Comparison of ENCODE assay signal across 8 mouse cellular contexts in genomic region chrX:72655789-72656188, GRCm38 (mm10). TPM values are rescaled to one million over a fixed set of nuclear protein-coding genes. Genes with fewer than 3 reads are reported as not detected.
DNase-seq lines count a peak whose midpoint lies in the region; ATAC-seq and TF ChIP-seq lines count a peak whose summit lies in the region.

No protein-coding gene starts in this region.

- 0 out of 2 replicates have a peak overlapping the region, but pooled peaks have one; percentile 22 for H3K4me3 ChIP-seq in kidney, adult 2 months (ENCODE audit: insufficient read depth, low read depth, low read length)
- peak overlapping the region; percentile 57 for H3K4me3 ChIP-seq in embryonic facial prominence, embryonic 10.5 days
- H3K4me3 ChIP-seq in neural tube, embryonic 14.5 days (ENCODE audit: low read depth, low read length), result peak overlapping the region; percentile 39

- H3K9ac ChIP-seq in neural tube, embryonic 14.5 days (replicated peaks; ENCODE audit: low read depth, low read length), result peak overlapping the region; percentile 50

- H3K36me3 ChIP-seq in kidney, adult 2 months (ENCODE audit: control insufficient read depth, insufficient read depth, low read length), result no peaks in the 10 kb centered on the region
- no peaks in the 10 kb centered on the region for H3K36me3 ChIP-seq in embryonic facial prominence, embryonic 10.5 days (replicated peaks)
- no peaks in the 10 kb centered on the region for H3K36me3 ChIP-seq in neural tube, embryonic 14.5 days (ENCODE audit: control insufficient read depth, insufficient read depth, low read length)

- no peak overlapping the region for H3K27ac ChIP-seq in kidney, adult 2 months (ENCODE audit: insufficient read depth, low read depth, low read length)
- H3K27ac ChIP-seq in embryonic facial prominence, embryonic 10.5 days (replicated peaks), result peak overlapping the region; percentile 63; the same call in 1 of the 2 replicates
- H3K27ac ChIP-seq in neural tube, embryonic 14.5 days (ENCODE audit: low read depth, low read length), result peak overlapping the region; percentile 34; the same call in 1 of the 2 replicates

- H3K4me2 ChIP-seq in neural tube, embryonic 14.5 days (ENCODE audit: low read depth, low read length), result peak overlapping the region; percentile 37

- 5% methylated on average over 7 of the region's 11 CpGs for WGBS in kidney, adult 2 months
- 13% methylated on average over 11 of the region's 11 CpGs for WGBS in embryonic facial prominence, embryonic 10.5 days
- 16% methylated on average over 11 of the region's 11 CpGs for WGBS in neural tube, embryonic 14.5 days

- H3K9me3 ChIP-seq in embryonic facial prominence, embryonic 10.5 days, result no peaks in the 10 kb centered on the region
- no peaks in the 10 kb centered on the region for H3K9me3 ChIP-seq in neural tube, embryonic 14.5 days (ENCODE audit: control insufficient read depth, low read length)

- ATAC-seq in neural tube, embryonic 14.5 days (ENCODE audit: low read depth), result peak; percentile 88

- no peaks in the 10 kb centered on the region for H3K27me3 ChIP-seq in kidney, adult 2 months (replicated peaks; ENCODE audit: control insufficient read depth, insufficient read depth, low read length)
- peaks cover 25% of the 10 kb centered on the region for H3K27me3 ChIP-seq in embryonic facial prominence, embryonic 10.5 days (replicated peaks; ENCODE audit: low read depth, poor library complexity, severe bottlenecking)
- H3K27me3 ChIP-seq in neural tube, embryonic 14.5 days (ENCODE audit: control insufficient read depth, insufficient read depth, low read length), result no peaks in the 10 kb centered on the region

- DNase-seq in kidney, adult 2 months, result no peak
- DNase-seq in kidney, postnatal 10 days, result no peak
- no peak for DNase-seq in embryonic facial prominence, embryonic 10.5 days (ENCODE audit: low spot score)
- DNase-seq in layer of hippocampus, adult 9-11 months, result peak; percentile 1
- no peak for DNase-seq in ovary, postnatal 36 days (ENCODE audit: low spot score)
- no peak for DNase-seq in thymus, postnatal 10 days (ENCODE audit: low spot score in 2 of 2)
- no peak for DNase-seq in heart, adult 9 months (ENCODE audit: low spot score in 2 of 2)

- no peaks in the 10 kb centered on the region for H3K4me1 ChIP-seq in kidney, adult 2 months (ENCODE audit: control insufficient read depth, insufficient read depth, low read length)
- H3K4me1 ChIP-seq in embryonic facial prominence, embryonic 10.5 days, result peaks cover 8% of the 10 kb centered on the region
- no peaks in the 10 kb centered on the region for H3K4me1 ChIP-seq in neural tube, embryonic 14.5 days (ENCODE audit: control insufficient read depth, insufficient read depth, low read length)

- no peak for TF ChIP-seq POLR2A in kidney, adult 2 months (IDR thresholded peaks at IDR 0.05; ENCODE audit: low read depth, low read length)

- no peak for TF ChIP-seq CTCF in kidney, adult 2 months (conservative IDR thresholded peaks at IDR 0.05; ENCODE audit: insufficient read depth, insufficient read length, low read depth, low read length)

RNA-seq across cellular contexts. Expression of gene Gabra3, which starts 0.9 kb away (rescaled TPM):
- polyA plus RNA-seq in kidney, adult 2 months (2012; rRNA removed), result 3.5 and 3.6 TPM in 2 replicates
- polyA plus RNA-seq in embryonic facial prominence, embryonic 10.5 days (2016; fragmentation: Nextera tagmentation; extraction: Ambion mirVana), result 1.9 and 2.5 TPM in 2 replicates
- 24.6 and 64.8 TPM in 2 replicates for polyA plus RNA-seq in neural tube, embryonic 14.5 days (2014; fragmentation: Nextera tagmentation; extraction: Ambion mirVana)
